Mouse (Mus musculus): Measurements from ENCODE around the gene Jade2. TPM values are rescaled to one million over a fixed set of nuclear protein-coding genes. Genes with fewer than 3 reads are reported as not detected.
"Not testable (repeated sequence)": the region's sequence is repeated elsewhere in the genome, so short reads cannot be mapped to it uniquely, and the experiment has no call there.

Jade2 gene
- polyA plus RNA-seq, 1 experiment: 13.3 TPM

GRCm38 (mm10) chr11:51789735-51790134, 67.7 kb downstream of the Jade2 start:
- DNase-seq (ENCODE audit: low read depth): not testable (repeated sequence)

- DNase-seq (ENCODE audit: low read depth): no peak
Observed at GRCm38 (mm10) chr11:51785926-51786325, 71.5 kb downstream of the Jade2 start.

- DNase-seq (ENCODE audit: low read depth): no peak
Observed at GRCm38 (mm10) chr11:51782721-51783120, 74.7 kb downstream of the Jade2 start.

- DNase-seq (ENCODE audit: low read depth): no peak
Observed at GRCm38 (mm10) chr11:51780773-51781267, 76.6 kb downstream of the Jade2 start.

DNA sequence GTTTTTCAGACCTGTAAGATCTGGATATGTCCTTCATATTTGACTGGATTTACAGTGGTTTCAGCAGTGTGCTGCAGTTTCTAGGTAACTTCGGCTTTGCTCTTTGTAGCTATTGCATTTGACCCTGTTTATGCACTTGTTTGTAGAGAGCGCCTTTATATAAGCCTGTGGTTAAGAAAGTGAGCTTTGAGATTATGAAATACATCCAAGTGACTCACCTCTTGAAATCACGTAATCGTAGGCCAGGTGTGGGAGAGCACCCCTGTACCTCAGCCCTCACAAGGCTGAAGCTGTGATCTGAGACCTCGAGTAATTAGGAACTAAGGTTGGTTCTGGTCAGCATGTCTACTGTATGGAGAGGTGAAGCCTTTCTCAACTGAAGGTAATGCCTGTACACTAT, 80.0 kb downstream of the Jade2 start:
- no peak for DNase-seq (ENCODE audit: low read depth)

DNA sequence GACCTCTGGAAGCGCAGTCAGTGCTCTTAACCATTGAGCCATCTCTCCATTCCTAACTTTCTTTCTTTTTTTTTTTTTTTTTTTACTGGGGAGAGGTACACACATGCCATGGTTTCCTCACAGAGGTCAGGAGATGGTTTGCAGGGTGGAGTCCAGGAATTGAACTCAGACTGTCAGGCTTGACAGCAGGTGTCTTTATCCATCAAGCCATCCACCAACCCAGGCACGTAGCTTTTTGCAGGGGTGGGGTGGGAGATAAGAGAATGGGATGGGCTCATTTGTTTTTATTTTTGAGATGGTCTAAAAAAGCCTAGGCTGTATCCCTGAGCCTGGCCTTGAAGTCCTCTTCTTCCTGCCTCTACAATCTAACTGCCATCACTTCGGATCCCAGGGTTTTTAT, 81.9 kb downstream of the Jade2 start:
- no peak for DNase-seq (ENCODE audit: low read depth)

- no peak for DNase-seq (ENCODE audit: low read depth)
Observed at GRCm38 (mm10) chr11:51768296-51768695, 89.2 kb downstream of the Jade2 start.

GRCm38 (mm10) chr11:51767579-51768220, 89.8 kb downstream of the Jade2 start:
- DNase-seq (ENCODE audit: low read depth): no peak

GRCm38 (mm10) chr11:51764816-51765215, 92.6 kb downstream of the Jade2 start:
- no peak for DNase-seq (ENCODE audit: low read depth)

- no peak for DNase-seq (ENCODE audit: low read depth)
Observed at GRCm38 (mm10) chr11:51763955-51764354, 93.5 kb downstream of the Jade2 start.

Other genes starting within 250 kb of the Jade2 start
- gene Nhp2, start 237.9 kb downstream of the Jade2 start, polyA plus RNA-seq (2012; rRNA removed): 55.5 and 66.5 TPM in 2 replicates
- 74.5 and 88.8 TPM in 2 replicates for gene Rmnd5b, start 221.8 kb downstream of the Jade2 start, polyA plus RNA-seq (2012; rRNA removed)
- 25.4 and 25.7 TPM in 2 replicates for gene N4bp3, start 206.8 kb downstream of the Jade2 start, polyA plus RNA-seq (2012; rRNA removed)
- 27.3 and 30.4 TPM in 2 replicates for gene D930048N14Rik, start 206.7 kb downstream of the Jade2 start, polyA plus RNA-seq (2012; rRNA removed)
- gene 0610009B22Rik, start 168.8 kb downstream of the Jade2 start, polyA plus RNA-seq (2012; rRNA removed): 24.3 and 28.6 TPM in 2 replicates
- 12.9 and 19.1 TPM in 2 replicates for gene Sec24a, start 94.0 kb downstream of the Jade2 start, polyA plus RNA-seq (2012; rRNA removed)
- gene Sar1b, start 94.0 kb downstream of the Jade2 start, polyA plus RNA-seq (2012; rRNA removed): 40.5 and 42.1 TPM in 2 replicates
- gene Cdkn2aipnl, start 110.0 kb upstream of the Jade2 start, polyA plus RNA-seq (2012; rRNA removed): 20.2 and 21.1 TPM in 2 replicates
- gene Ube2b, start 143.1 kb upstream of the Jade2 start, polyA plus RNA-seq (2012; rRNA removed): 65.7 and 67.7 TPM in 2 replicates
- gene Cdkl3, start 146.6 kb upstream of the Jade2 start, polyA plus RNA-seq (2012; rRNA removed): 3.3 and 5.4 TPM in 2 replicates
- 38.6 and 41.6 TPM in 2 replicates for gene Ppp2ca, start 241.0 kb upstream of the Jade2 start, polyA plus RNA-seq (2012; rRNA removed)